Mouse (Mus musculus): ENCODE measurements around the gene Ago3. TPM values are rescaled to one million over a fixed set of nuclear protein-coding genes. Genes with fewer than 3 reads are reported as not detected.

Ago3 gene
- total and polyA plus RNA-seq, 3 experiments: 5.3 to 6.7 (median 5.3) TPM

DNA sequence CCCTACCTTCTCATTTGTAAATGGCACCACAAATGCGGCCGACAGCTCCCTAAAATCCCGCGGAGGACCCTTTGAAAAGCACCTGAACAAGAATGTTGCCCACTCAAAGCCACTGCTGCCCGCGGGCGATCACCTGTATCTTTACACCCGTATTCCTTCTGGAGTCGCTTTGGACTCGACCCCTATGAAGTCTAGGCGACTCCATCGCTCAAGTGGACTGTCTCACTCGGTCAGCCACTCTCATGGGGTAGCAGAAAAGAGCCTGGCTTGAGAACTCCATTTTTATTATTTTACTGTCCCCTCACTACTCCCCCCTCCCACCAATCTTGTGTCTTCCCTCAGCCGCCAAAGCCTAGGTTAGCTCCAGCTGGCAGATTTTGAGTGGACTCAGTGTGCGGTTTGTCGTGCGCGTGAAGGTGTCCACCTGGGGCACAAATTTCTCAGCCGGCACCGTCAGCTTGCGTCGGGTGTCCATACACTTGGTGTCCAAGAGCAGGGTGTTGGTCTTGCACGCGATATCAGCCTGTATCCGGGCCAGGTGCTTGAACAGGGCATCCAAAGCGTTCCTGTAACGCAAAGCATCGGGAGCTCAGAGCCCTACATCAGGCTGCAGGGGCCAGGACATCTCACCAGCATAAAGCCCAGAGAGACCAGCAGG is 107.4 kb downstream of the Ago3 start:
- no peak for DNase-seq (ENCODE audit: extremely low read depth)
- in situ Hi-C loops (cut with MboI; ENCODE audit: low pct_ligation_motif_present, low pct_unique_long_range_greater_than_20kb, low sequenced_read_pairs): no loop called here

DNA sequence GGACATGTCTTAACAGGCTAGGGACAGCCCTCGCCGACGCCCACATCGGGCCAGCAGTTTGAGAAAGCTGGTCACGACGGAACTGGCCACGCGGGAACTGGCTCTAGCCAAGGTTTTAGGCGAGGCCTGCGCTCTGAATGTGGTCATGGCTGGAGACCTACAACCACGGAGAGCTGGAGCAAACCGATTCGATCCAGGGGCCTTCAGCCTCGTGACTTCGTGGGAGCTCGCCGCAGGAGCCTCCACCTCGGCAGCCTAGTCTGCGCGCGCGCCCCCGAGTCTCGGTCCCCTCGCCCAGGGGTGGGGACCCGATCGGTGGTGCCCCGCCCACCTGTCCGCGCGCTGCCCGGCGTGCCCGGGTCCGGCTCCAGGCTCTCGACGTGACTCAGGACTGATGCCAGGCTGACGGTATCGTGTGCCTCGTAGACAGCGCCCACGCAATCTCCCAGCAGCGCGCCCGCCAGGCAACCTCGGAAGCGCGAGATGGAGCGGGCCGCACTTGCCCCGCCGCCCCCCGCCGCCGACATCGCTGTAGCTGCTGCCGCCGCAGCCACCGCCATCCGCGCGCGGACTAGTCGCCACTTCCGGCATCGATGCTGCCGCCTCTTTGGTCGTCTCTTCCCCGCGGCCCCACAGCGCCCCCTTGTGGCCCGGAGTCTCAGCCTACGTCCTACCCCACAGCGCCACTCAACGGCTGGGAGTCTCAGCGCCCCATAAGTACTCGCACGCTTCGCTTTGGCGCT is 108.1 kb downstream of the Ago3 start, which contains the start of gene Adprhl2:
Adprhl2 (minus strand) TSS at position 593 of the 743 bp plus-strand sequence.
- Histone ChIP-seq H3K4me2 (ENCODE audit: insufficient read depth, low read depth, poor library complexity, severe bottlenecking) (peak within 1 kb of the TSS; percentile 84), H3K9me3 (replicated peaks; ENCODE audit: low read length) (no peaks in the 10 kb centered on the region), H3K4me3 (replicated peaks in 1 of 3; ENCODE audit: low read depth in 2 of 3, low read length in 2 of 3, poor library complexity in 1 of 3) (peak within 1 kb of the TSS; percentile 89 to 96 (median 94)), H3K4me1 (ENCODE audit: control insufficient read depth in 1 of 2, insufficient read depth in 2 of 2) (peaks cover 4 to 17% of the 10 kb centered on the region in 2 experiments; a peak in 3 of 4 replicates), H3K27ac (ENCODE audit: insufficient read depth, low read depth) (peak within 1 kb of the TSS; percentile 64), H3K79me2 (replicated peaks; ENCODE audit: control insufficient read depth, extremely low read depth, insufficient read depth, poor library complexity, severe bottlenecking) (peaks cover 14% of the 10 kb centered on the region), H3K36me3 (replicated peaks in 1 of 2; ENCODE audit: control insufficient read depth in 1 of 2, insufficient read depth in 1 of 2, low read length in 1 of 2) (peaks cover 22 to 43% of the 10 kb centered on the region in 2 experiments), H3K9ac (ENCODE audit: insufficient read depth, low read depth) (peak within 1 kb of the TSS; percentile 87), H3K27me3 (replicated peaks) (no peaks in the 10 kb centered on the region)
- dilution Hi-C loops (cut with MboI; ENCODE audit: extremely low pct_ligation_motif_present, extremely low pct_unique_long_range_greater_than_20kb, low sequenced_read_pairs): no loop called here
- DNase-seq (ENCODE audit: extremely low read depth): peak; percentile 96
- in situ Hi-C loops (cut with MboI; ENCODE audit: low pct_ligation_motif_present, low pct_unique_long_range_greater_than_20kb, low sequenced_read_pairs): no loop called here
- TF ChIP-seq CHD1 (IDR thresholded peaks at IDR 0.05; ENCODE audit: low read depth, low read length) (no peak), ZKSCAN1 (IDR thresholded peaks at IDR 0.05; ENCODE audit: borderline replicate concordance, low read depth, low read length) (no peak), HCFC1 (IDR thresholded peaks at IDR 0.05; ENCODE audit: low read depth, low read length) (peak; percentile 89), SIN3A (IDR thresholded peaks at IDR 0.05; ENCODE audit: low read length) (peak; percentile 91), E2F4 (IDR thresholded peaks at IDR 0.05; ENCODE audit: insufficient replicate concordance, low read depth, low read length) (no peak), MAZ (IDR thresholded peaks at IDR 0.05; ENCODE audit: low read depth, low read length) (peak; percentile 43; the same call in 1 of the 2 replicates), GABPA (IDR thresholded peaks at IDR 0.05; ENCODE audit: insufficient replicate concordance, low read depth, low read length) (peak; percentile 83; the same call in 1 of the 2 replicates), ZC3H11A (IDR thresholded peaks at IDR 0.05; ENCODE audit: low read depth, low read length) (0 out of 2 replicates have a peak, but pooled peaks have one; percentile 7), MAFK (IDR thresholded peaks at IDR 0.05; ENCODE audit: insufficient replicate concordance, low read length) (no peak), UBTF (IDR thresholded peaks at IDR 0.05; ENCODE audit: low read depth, low read length) (no peak), NRF1 (IDR thresholded peaks at IDR 0.05; ENCODE audit: low read depth, low read length) (peak; percentile 52), RCOR1 (conservative IDR thresholded peaks at IDR 0.05; ENCODE audit: low read depth, low read length) (no peak), IRF4 (IDR thresholded peaks at IDR 0.05; ENCODE audit: low read depth, low read length) (peak; percentile 83), TBP (conservative IDR thresholded peaks at IDR 0.05; ENCODE audit: low read depth, low read length) (0 out of 2 replicates have a peak, but pooled peaks have one; percentile 56), EP300 (IDR thresholded peaks at IDR 0.05; ENCODE audit: low read length) (no peak), BHLHE40 (IDR thresholded peaks at IDR 0.05; ENCODE audit: low read depth, low read length) (peak; percentile 61), JUND (conservative IDR thresholded peaks at IDR 0.05; ENCODE audit: low read depth, low read length) (no peak), USF2 (conservative IDR thresholded peaks at IDR 0.05; ENCODE audit: low read depth, low read length) (no peak), KAT2A (IDR thresholded peaks at IDR 0.05; ENCODE audit: insufficient replicate concordance, low read length) (peak; percentile 83; the same call in 1 of the 2 replicates), CTCF (conservative IDR thresholded peaks at IDR 0.05 in 1 of 2, IDR thresholded peaks at IDR 0.05 in 1 of 2; ENCODE audit: low read depth in 2 of 2, low read length in 2 of 2) (peak; percentile 39 to 100; a peak in 3 of 4 replicates), POLR2AphosphoS2 (IDR thresholded peaks at IDR 0.05; ENCODE audit: low read depth, low read length) (peak; percentile 76; the same call in 1 of the 2 replicates), MEF2A (IDR thresholded peaks at IDR 0.05; ENCODE audit: borderline replicate concordance, low read depth, low read length) (peak; percentile 81), JUN (IDR thresholded peaks at IDR 0.05; ENCODE audit: insufficient read depth, low read depth, low read length) (no peak), MYC (IDR thresholded peaks at IDR 0.05; ENCODE audit: low read depth, low read length) (peak; percentile 66; the same call in 1 of the 2 replicates), MAX (IDR thresholded peaks at IDR 0.05; ENCODE audit: low read length) (peak; percentile 71; the same call in 1 of the 2 replicates), ZMIZ1 (IDR thresholded peaks at IDR 0.05; ENCODE audit: low read depth, low read length) (peak; percentile 85), POLR2A (IDR thresholded peaks at IDR 0.05; ENCODE audit: low read depth, low read length) (peak; percentile 82)

More for the DNA sequence above, 107.4 kb downstream of the Ago3 start:
- H3K27me3 ChIP-seq (replicated peaks): no peaks in the 10 kb centered on the region
- dilution Hi-C loops (cut with MboI; ENCODE audit: extremely low pct_ligation_motif_present, extremely low pct_unique_long_range_greater_than_20kb, low sequenced_read_pairs): no loop called here
- peaks cover 4 to 17% of the 10 kb centered on the region in 2 experiments; a peak in 3 of 4 replicates for H3K4me1 ChIP-seq (ENCODE audit: control insufficient read depth in 1 of 2, insufficient read depth in 2 of 2)
- peaks cover 14% of the 10 kb centered on the region for H3K79me2 ChIP-seq (replicated peaks; ENCODE audit: control insufficient read depth, extremely low read depth, insufficient read depth, poor library complexity, severe bottlenecking)
- no peak overlapping the region for H3K9ac ChIP-seq (ENCODE audit: insufficient read depth, low read depth)
- peak overlapping the region in 1 of 3 experiments; percentile 94 for H3K4me3 ChIP-seq (replicated peaks in 1 of 3; ENCODE audit: low read depth in 2 of 3, low read length in 2 of 3, poor library complexity in 1 of 3)
- H3K27ac ChIP-seq (ENCODE audit: insufficient read depth, low read depth): no peak overlapping the region
- H3K9me3 ChIP-seq (replicated peaks; ENCODE audit: low read length): no peaks in the 10 kb centered on the region
- H3K4me2 ChIP-seq (ENCODE audit: insufficient read depth, low read depth, poor library complexity, severe bottlenecking): peak overlapping the region; percentile 17; the same call in 1 of the 2 replicates
- H3K36me3 ChIP-seq (replicated peaks in 1 of 2; ENCODE audit: control insufficient read depth in 1 of 2, insufficient read depth in 1 of 2, low read length in 1 of 2): peaks cover 15 to 36% of the 10 kb centered on the region in 2 experiments
- TF ChIP-seq RCOR1 (conservative IDR thresholded peaks at IDR 0.05; ENCODE audit: low read depth, low read length) (no peak), ZC3H11A (IDR thresholded peaks at IDR 0.05; ENCODE audit: low read depth, low read length) (no peak), CHD1 (IDR thresholded peaks at IDR 0.05; ENCODE audit: low read depth, low read length) (no peak), ZMIZ1 (IDR thresholded peaks at IDR 0.05; ENCODE audit: low read depth, low read length) (no peak), BHLHE40 (IDR thresholded peaks at IDR 0.05; ENCODE audit: low read depth, low read length) (no peak), MAFK (IDR thresholded peaks at IDR 0.05; ENCODE audit: insufficient replicate concordance, low read length) (no peak)

Measured in CH12.LX (cell line).